Mouse (Mus musculus) CH12.LX (cell line): Measurements from ENCODE around the gene Kctd12. TPM values are rescaled to one million over a fixed set of nuclear protein-coding genes. Genes with fewer than 3 reads are reported as not detected.

Experiments
- DNase-seq: peaks from one replicate; pipeline ENCODE4 v3.0.0-alpha.2; 2013; ENCODE audit errors: extremely low read depth
- H3K27ac ChIP-seq: 2 replicates; pipeline ENCODE4 v1.5.1; 2012; ENCODE audit warnings: low read depth, mild to moderate bottlenecking, control low read depth, moderate library complexity; ENCODE audit not compliant: insufficient read depth
- H3K27me3 ChIP-seq: replicated peaks from 2 replicates; pipeline ENCODE3; 2012; ENCODE audit warnings: inconsistent platforms
- H3K36me3 ChIP-seq, 2 experiments: replicated peaks in 1 of 2; 2 replicates each; pipeline versions ENCODE3 to v1.6.1; 2012; ENCODE audit warnings: inconsistent platforms in 1 of 2, low read length in 1 of 2, mild to moderate bottlenecking in 1 of 2, mixed read lengths in 1 of 2, moderate library complexity in 1 of 2; ENCODE audit not compliant: control insufficient read depth in 1 of 2, insufficient read depth in 1 of 2
- H3K4me1 ChIP-seq, 2 experiments: 2 replicates each; pipeline ENCODE4 v1.6.1; 2012; ENCODE audit warnings: inconsistent platforms in 1 of 2, moderate library complexity in 1 of 2; ENCODE audit not compliant: insufficient read depth in 2 of 2, control insufficient read depth in 1 of 2
- H3K4me2 ChIP-seq: 2 replicates; pipeline ENCODE4 v1.6.1; 2012; ENCODE audit warnings: low read depth, mild to moderate bottlenecking, control low read depth; ENCODE audit not compliant: poor library complexity, insufficient read depth, severe bottlenecking
- H3K4me3 ChIP-seq, 3 experiments: fragments of 150-350 bp in 1 of 3; sonication (generic) in 1 of 3; replicated peaks in 1 of 3; 2 replicates each; pipeline versions ENCODE3 to v1.5.1; 2011 to 2012; ENCODE audit warnings: low read depth in 2 of 3, low read length in 2 of 3, mild to moderate bottlenecking in 2 of 3, moderate library complexity in 2 of 3, control low read depth in 1 of 3, improper control_type of control experiment in 1 of 3, inconsistent platforms in 1 of 3, mixed read lengths in 1 of 3; ENCODE audit not compliant: poor library complexity in 1 of 3
- H3K79me2 ChIP-seq: replicated peaks from 2 replicates; pipeline ENCODE4 v1.6.1; 2012; ENCODE audit warnings: mild to moderate bottlenecking, moderate library complexity; ENCODE audit not compliant: control insufficient read depth, poor library complexity, insufficient read depth, severe bottlenecking; ENCODE audit errors: extremely low read depth
- H3K9ac ChIP-seq: 2 replicates; pipeline ENCODE4 v1.6.1; 2012; ENCODE audit warnings: low read depth, mild to moderate bottlenecking, control low read depth, moderate library complexity; ENCODE audit not compliant: insufficient read depth
- H3K9me3 ChIP-seq: replicated peaks from 2 replicates; pipeline ENCODE3; 2012; ENCODE audit warnings: low read length, inconsistent platforms, mixed read lengths
- CHD2 ChIP-seq: IDR thresholded peaks from 2 replicates; pipeline ENCODE4 v1.6.1; 2011; ENCODE audit warnings: low read length, improper control_type of control experiment
- E2F4 ChIP-seq: IDR thresholded peaks from 2 replicates; pipeline ENCODE4 v1.6.1; 2011; ENCODE audit warnings: low read depth, low read length, improper control_type of control experiment; ENCODE audit not compliant: insufficient replicate concordance
- ELF1 ChIP-seq: IDR thresholded peaks from 2 replicates; pipeline ENCODE4 v1.6.1; 2014; ENCODE audit warnings: low read depth, mild to moderate bottlenecking, inconsistent platforms, low read length, improper control_type of control experiment
- GABPA ChIP-seq: IDR thresholded peaks from 2 replicates; pipeline ENCODE4 v1.6.1; 2012; ENCODE audit warnings: low read depth, low read length, improper control_type of control experiment, inconsistent platforms; ENCODE audit not compliant: insufficient replicate concordance
- IRF4 ChIP-seq: IDR thresholded peaks from 2 replicates; pipeline ENCODE4 v1.6.1; 2014; ENCODE audit warnings: low read depth, mild to moderate bottlenecking, inconsistent platforms, low read length, improper control_type of control experiment
- JUN ChIP-seq: IDR thresholded peaks from 2 replicates; pipeline ENCODE4 v1.6.1; 2011; ENCODE audit warnings: low read depth, mild to moderate bottlenecking, low read length, improper control_type of control experiment, moderate library complexity; ENCODE audit not compliant: insufficient read depth
- JUND ChIP-seq: conservative IDR thresholded peaks from 2 replicates; pipeline ENCODE4 v1.6.1; 2011; ENCODE audit warnings: low read depth, low read length, improper control_type of control experiment
- KAT2A ChIP-seq: IDR thresholded peaks from 2 replicates; pipeline ENCODE4 v1.6.1; 2012; ENCODE audit warnings: low read length, improper control_type of control experiment, inconsistent platforms; ENCODE audit not compliant: insufficient replicate concordance
- MAX ChIP-seq: IDR thresholded peaks from 2 replicates; pipeline ENCODE4 v1.6.1; 2011; ENCODE audit warnings: low read length, improper control_type of control experiment
- MAZ ChIP-seq: IDR thresholded peaks from 2 replicates; pipeline ENCODE4 v1.6.1; 2012; ENCODE audit warnings: low read depth, mild to moderate bottlenecking, inconsistent platforms, low read length, improper control_type of control experiment, moderate library complexity
- NELFE ChIP-seq: IDR thresholded peaks from 2 replicates; pipeline ENCODE4 v1.6.1; 2011; ENCODE audit warnings: low read depth, low read length, improper control_type of control experiment
- PAX5 ChIP-seq: IDR thresholded peaks from 2 replicates; pipeline ENCODE4 v1.6.1; 2012; ENCODE audit warnings: low read length, inconsistent platforms, mixed read lengths
- RCOR1 ChIP-seq: conservative IDR thresholded peaks from 2 replicates; pipeline ENCODE4 v1.6.1; 2012; ENCODE audit warnings: low read depth, mild to moderate bottlenecking, inconsistent platforms, low read length, improper control_type of control experiment
- TBP ChIP-seq: conservative IDR thresholded peaks from 2 replicates; pipeline ENCODE4 v1.6.1; 2011; ENCODE audit warnings: low read depth, low read length, improper control_type of control experiment
- USF1 ChIP-seq: IDR thresholded peaks from 2 replicates; pipeline ENCODE4 v1.6.1; 2014; ENCODE audit warnings: low read depth, mild to moderate bottlenecking, inconsistent platforms, low read length, improper control_type of control experiment
- USF2 ChIP-seq: conservative IDR thresholded peaks from 2 replicates; pipeline ENCODE4 v1.6.1; 2011; ENCODE audit warnings: low read depth, low read length, improper control_type of control experiment
- ZC3H11A ChIP-seq: IDR thresholded peaks from 2 replicates; pipeline ENCODE4 v1.6.1; 2012; ENCODE audit warnings: low read depth, mild to moderate bottlenecking, inconsistent platforms, low read length, improper control_type of control experiment
- ZKSCAN1 ChIP-seq: IDR thresholded peaks from 2 replicates; pipeline ENCODE4 v1.6.1; 2012; ENCODE audit warnings: low read depth, inconsistent platforms, low read length, improper control_type of control experiment, borderline replicate concordance
- ZMIZ1 ChIP-seq: IDR thresholded peaks from 2 replicates; pipeline ENCODE4 v1.6.1; 2012; ENCODE audit warnings: low read depth, mild to moderate bottlenecking, inconsistent platforms, low read length, improper control_type of control experiment
- ZNF384 ChIP-seq: IDR thresholded peaks from 2 replicates; pipeline ENCODE4 v1.6.1; 2012; ENCODE audit warnings: low read depth, low read length, improper control_type of control experiment, inconsistent platforms
- dilution Hi-C: fragments of 300-500 bp; cut with MboI; formaldehyde crosslinking; loops from 2 replicates; pipeline ENCODE4 v1.14.3; 2020; ENCODE audit warnings: low sequenced_read_pairs; ENCODE audit not compliant: extremely low pct_unique_long_range_greater_than_20kb, extremely low pct_ligation_motif_present
- in situ Hi-C: fragments of 300-500 bp; cut with MboI; formaldehyde crosslinking; loops from 3 replicates; pipeline ENCODE4 v1.14.3; 2019; ENCODE audit warnings: low sequenced_read_pairs, low pct_ligation_motif_present, low pct_unique_long_range_greater_than_20kb, mixed read lengths
- polyA plus RNA-seq: library from polyadenylated mRNA; unstranded; fragments of >175 nt; gene quantifications from 2 replicates; pipeline ENCODE4 v1.2.1, GENCODE M21; 2012; ENCODE audit warnings: low read depth; ENCODE audit not compliant: insufficient read length
- total RNA-seq, 2 experiments: library from RNA; depleted of rRNA; stranded (reverse); fragments of 300-350 nt in 1 of 2; fragments of >200 nt in 1 of 2; gene quantifications; 2 replicates each; pipeline ENCODE4 v1.2.3; 2012 to 2014

The Kctd12 gene
- total and polyA plus RNA-seq, 3 experiments = 21.4 to 35.4 (median 21.8) TPM

- no peak for TF ChIP-seq KAT2A
- no peak for TF ChIP-seq MAZ
These were observed at the start of gene Kctd12 (continued) for GRCm38 (mm10) chr14:102982627-102983540.

DNA sequence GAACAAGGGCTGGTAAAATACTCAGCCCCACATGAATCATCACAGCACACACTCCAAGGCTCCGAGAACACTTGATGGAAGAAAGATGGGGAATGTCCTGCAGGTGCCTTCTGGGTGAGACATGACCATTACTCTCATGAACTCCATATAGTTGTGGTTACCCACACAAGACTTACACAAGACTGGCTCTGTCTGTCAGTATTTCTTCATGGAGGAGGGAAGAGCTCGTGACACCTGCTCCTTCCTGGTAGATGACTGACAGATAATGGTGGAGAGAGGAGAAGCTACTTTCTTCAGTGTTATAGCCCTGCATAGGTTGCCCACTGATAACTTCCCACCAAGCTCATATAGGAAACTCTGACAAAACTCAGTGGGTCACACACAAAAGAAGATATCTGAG, 46.8 kb upstream of the Kctd12 start:
- H3K79me2 ChIP-seq = peaks cover 10% of the 10 kb centered on the region
- H3K9me3 ChIP-seq = no peaks in the 10 kb centered on the region
- H3K4me3 ChIP-seq = no peak overlapping the region
- H3K27me3 ChIP-seq = no peaks in the 10 kb centered on the region
- no peak for TF ChIP-seq USF1
- no peak for TF ChIP-seq ZMIZ1
- no peak for TF ChIP-seq MAX
- TF ChIP-seq GABPA = no peak
- no peak for TF ChIP-seq ELF1
- no peak for TF ChIP-seq PAX5
- TF ChIP-seq JUND = no peak
- no peak for TF ChIP-seq RCOR1
- TF ChIP-seq NELFE = no peak
- no peak for TF ChIP-seq ZKSCAN1
- no peak for TF ChIP-seq E2F4
- TF ChIP-seq MAZ = no peak
- TF ChIP-seq JUN = no peak
- no peak for TF ChIP-seq TBP
- TF ChIP-seq USF2 = no peak
- TF ChIP-seq, all 38 proteins: peak for 0
- Histone ChIP-seq H3K4me1 (peaks cover 9 to 47% of the 10 kb centered on the region in 2 experiments), H3K27ac (no peak overlapping the region), H3K36me3 (peaks cover 15 to 61% of the 10 kb centered on the region in 2 experiments), H3K4me2 (no peak overlapping the region), H3K9ac (no peak overlapping the region)
- in situ Hi-C loops (no loop called here), dilution Hi-C loops (no loop called here)
- DNase-seq = no peak

GRCm38 (mm10) chr14:103020046-103020445, 37.6 kb upstream of the Kctd12 start:
- Histone ChIP-seq H3K4me2 (no peak overlapping the region), H3K9me3 (no peaks in the 10 kb centered on the region), H3K9ac (no peak overlapping the region), H3K4me3 (no peak overlapping the region), H3K4me1 (peaks cover 1 to 20% of the 10 kb centered on the region in 2 experiments; a peak in 3 of 4 replicates), H3K27me3 (no peaks in the 10 kb centered on the region), H3K36me3 (peaks cover 0 to 30% of the 10 kb centered on the region in 2 experiments), H3K79me2 (no peaks in the 10 kb centered on the region), H3K27ac (no peak overlapping the region)
- dilution Hi-C loops (no loop called here), in situ Hi-C loops (no loop called here)
- TF ChIP-seq TBP (no peak), ZC3H11A (no peak), IRF4 (no peak), ZMIZ1 (no peak), ZNF384 (no peak), KAT2A (no peak), CHD2 (no peak)
- DNase-seq = no peak
